Mouse (Mus musculus) spleen, embryonic (tissue): ENCODE results near the gene Cstf3.

Experiments used
- CTCF ChIA-PET: fragments of 350-600 bp; sonication (Branson Sonifier 250); formaldehyde crosslinking; loops from one replicate; lab custom pipeline; 2022; lab: Charles Lee

Cstf3 gene

GRCm38 (mm10) chr2:104710670-104711370, 120.5 kb downstream of the Cstf3 start:
- CTCF ChIA-PET, result no interaction called here

GRCm38 (mm10) chr2:104711585-104712485, 121.5 kb downstream of the Cstf3 start, which contains the start of gene Tcp11l1:
TSS of gene Tcp11l1 (minus strand) at chr2:104712169.
- CTCF ChIA-PET, result interaction anchor here (0.5 kb wide), 1 partner anchor 51 kb away, joined by 3 read pairs; no protein-coding TSS in a partner anchor

GRCm38 (mm10) chr2:104712486-104712809, 122.1 kb downstream of the Cstf3 start:
- CTCF ChIA-PET, result no interaction called here

GRCm38 (mm10) chr2:104714254-104714691, 124.0 kb downstream of the Cstf3 start:
- CTCF ChIA-PET, result no interaction called here
